Mouse (Mus musculus): ENCODE results near the gene Rbfox2.

DNA sequence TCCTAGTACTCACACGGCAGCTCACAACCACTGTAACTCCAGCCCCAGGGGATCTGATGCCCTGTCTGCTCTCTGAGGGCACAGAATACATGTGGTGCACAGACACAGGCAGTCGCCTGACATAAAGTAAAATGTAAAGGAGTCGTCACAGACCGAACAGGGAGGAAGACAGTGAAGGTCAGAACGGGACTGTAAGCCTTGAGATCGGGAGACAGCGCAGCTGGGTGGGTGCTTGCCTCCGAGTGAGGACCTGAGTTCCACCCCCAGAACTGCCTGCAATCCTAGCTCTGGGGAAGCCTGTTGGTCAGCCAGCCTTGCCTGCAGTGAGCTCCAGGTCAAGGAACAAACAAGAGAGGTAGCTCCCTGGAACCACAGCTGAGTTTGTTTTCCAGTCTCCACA lies 177.7 kb downstream of the Rbfox2 start:
- TF ChIP-seq USF1 (IDR thresholded peaks at IDR 0.05; ENCODE audit: low read depth, low read length) (no peak), MAFK (IDR thresholded peaks at IDR 0.05; ENCODE audit: insufficient replicate concordance, low read length) (no peak), POLR2A (IDR thresholded peaks at IDR 0.05; ENCODE audit: low read depth, low read length) (no peak), ZMIZ1 (IDR thresholded peaks at IDR 0.05; ENCODE audit: low read depth, low read length) (no peak), CTCF (conservative IDR thresholded peaks at IDR 0.05 in 1 of 2, IDR thresholded peaks at IDR 0.05 in 1 of 2; ENCODE audit: low read depth in 2 of 2, low read length in 2 of 2) (no peak), HCFC1 (IDR thresholded peaks at IDR 0.05; ENCODE audit: low read depth, low read length) (no peak), TBP (conservative IDR thresholded peaks at IDR 0.05; ENCODE audit: low read depth, low read length) (no peak), EP300 (IDR thresholded peaks at IDR 0.05; ENCODE audit: low read length) (no peak)
